Mouse (Mus musculus) neural tube, embryonic 15.5 days (tissue): ENCODE measurements around the gene Rhou. TPM values are rescaled to one million over a fixed set of nuclear protein-coding genes. Genes with fewer than 3 reads are reported as not detected.
"Not testable (repeated sequence)": the region's sequence is repeated elsewhere in the genome, so short reads cannot be mapped to it uniquely, and the experiment has no call there.

Experiments used
- ATAC-seq: fragments of 200-750 bp; cut with Nextera tagmentation; 2 replicates; pipeline ENCODE4 v1.8.0; 2017; ENCODE audit warnings: mild to moderate bottlenecking, moderate TSS enrichment, moderate library complexity; ENCODE audit not compliant: low FRiP score
- H3K27ac ChIP-seq: fragments of 300-500 bp; sonication (generic); replicated peaks from 2 replicates; pipeline ENCODE4 v1.5.1; 2015; ENCODE audit warnings: mild to moderate bottlenecking, inconsistent platforms
- H3K27me3 ChIP-seq: fragments of 300-500 bp; sonication (generic); replicated peaks from 2 replicates; pipeline ENCODE4 v1.6.1; 2015; ENCODE audit warnings: inconsistent platforms
- H3K36me3 ChIP-seq: fragments of 300-500 bp; sonication (generic); 2 replicates; pipeline ENCODE4 v1.6.1; 2015; ENCODE audit warnings: inconsistent platforms
- H3K4me1 ChIP-seq: fragments of 300-500 bp; sonication (generic); 2 replicates; pipeline ENCODE4 v1.6.1; 2015; ENCODE audit warnings: inconsistent platforms
- H3K4me2 ChIP-seq: fragments of 300-500 bp; sonication (generic); 2 replicates; pipeline ENCODE4 v1.6.1; 2015; ENCODE audit warnings: inconsistent platforms, mild to moderate bottlenecking, moderate library complexity
- H3K4me3 ChIP-seq: fragments of 300-500 bp; sonication (generic); replicated peaks from 2 replicates; pipeline ENCODE4 v1.5.1; 2015; ENCODE audit warnings: mild to moderate bottlenecking, inconsistent platforms
- H3K9ac ChIP-seq: fragments of 300-500 bp; sonication (generic); replicated peaks from 2 replicates; pipeline ENCODE4 v1.6.1; 2015; ENCODE audit warnings: mild to moderate bottlenecking, inconsistent platforms
- H3K9me3 ChIP-seq: fragments of 300-500 bp; sonication (generic); replicated peaks from 2 replicates; pipeline ENCODE4 v1.6.1; 2016; ENCODE audit warnings: inconsistent platforms
- WGBS: fragments of 180-500 bp; shearing (Covaris S2); methylation state at CpG from one replicate; pipeline ENCODE4 v1.1.7; 2015; ENCODE audit warnings: mixed read lengths; 5-methylcytosine and 5-hydroxymethylcytosine counted together
- polyA plus RNA-seq: library from polyadenylated mRNA; unstranded; fragments of >200 nt; fragmentation: Nextera tagmentation; extraction: Ambion mirVana; gene quantifications from 2 replicates; pipeline ENCODE4 v1.2.1, GENCODE M21; 2015

Rhou gene
- polyA plus RNA-seq, 1 experiment from 2014 or later, result 12.7 TPM

- Histone ChIP-seq H3K4me1 (peaks cover 24% of the 10 kb centered on the region), H3K27me3 (peaks cover 13% of the 10 kb centered on the region; the same call in 1 of the 2 replicates)
- H3K36me3 ChIP-seq, ATAC-seq, H3K27ac ChIP-seq, H3K9me3 ChIP-seq, H3K4me2 ChIP-seq, H3K9ac ChIP-seq, H3K4me3 ChIP-seq: not testable (repeated sequence)
- 78% methylated on average over 3 of the region's 3 CpGs for WGBS
Observed at GRCm38 (mm10) chr8:123631746-123632145, 22.0 kb upstream of the Rhou start.

DNA sequence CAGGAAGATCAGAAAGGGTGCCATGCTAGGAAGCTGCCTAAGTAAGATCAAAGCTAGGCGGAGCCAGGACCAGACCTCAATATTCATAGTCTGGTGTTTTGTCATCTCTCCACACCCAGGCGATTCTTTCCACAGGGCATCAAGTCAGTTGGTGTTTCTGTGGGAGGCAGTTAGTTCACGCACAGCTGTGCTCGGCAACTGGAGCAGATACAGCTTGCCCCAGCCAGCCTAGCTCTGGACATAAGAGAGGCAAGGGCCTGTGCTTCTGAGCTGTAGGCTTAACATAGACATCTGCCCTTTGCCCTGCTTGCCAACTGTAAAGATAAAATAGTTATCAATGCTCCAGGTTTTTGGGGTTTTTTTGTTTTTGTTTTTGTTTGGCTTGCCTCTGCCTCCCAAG lies 21.5 kb upstream of the Rhou start:
- WGBS, result 79% methylated on average over 4 of the region's 4 CpGs
- H3K9me3 ChIP-seq, result no peaks in the 10 kb centered on the region
- ATAC-seq, result no peak

GRCm38 (mm10) chr8:123633801-123634200 lies 19.9 kb upstream of the Rhou start:
- no peak overlapping the region for H3K27ac ChIP-seq
- H3K9ac ChIP-seq, result no peak overlapping the region
- peaks cover 16% of the 10 kb centered on the region for H3K4me1 ChIP-seq
- ATAC-seq, result no peak
- no peak overlapping the region for H3K4me3 ChIP-seq
- H3K9me3 ChIP-seq, result no peaks in the 10 kb centered on the region
- no peaks in the 10 kb centered on the region for H3K36me3 ChIP-seq
- H3K27me3 ChIP-seq, result peaks cover 6% of the 10 kb centered on the region; the same call in 1 of the 2 replicates
- WGBS, result 70% methylated on average over 7 of the region's 7 CpGs
- H3K4me2 ChIP-seq, result no peak overlapping the region

More for the DNA sequence above, 21.5 kb upstream of the Rhou start:
- H3K4me2 ChIP-seq, result no peak overlapping the region
- H3K36me3 ChIP-seq, result no peaks in the 10 kb centered on the region
- peaks cover 8% of the 10 kb centered on the region; the same call in 1 of the 2 replicates for H3K27me3 ChIP-seq
- no peak overlapping the region for H3K9ac ChIP-seq
- no peak overlapping the region for H3K4me3 ChIP-seq
- H3K27ac ChIP-seq, result no peak overlapping the region
- H3K4me1 ChIP-seq, result peaks cover 24% of the 10 kb centered on the region

GRCm38 (mm10) chr8:123634395-123635131 lies 19.2 kb upstream of the Rhou start:
- WGBS, result 49% methylated on average over 3 of the region's 3 CpGs
- Histone ChIP-seq H3K4me2 (no peak overlapping the region), H3K9me3 (no peaks in the 10 kb centered on the region), H3K4me1 (peaks cover 9% of the 10 kb centered on the region), H3K27ac (no peak overlapping the region), H3K4me3 (no peak overlapping the region), H3K27me3 (peaks cover under 1% of the 10 kb centered on the region; the same call in 1 of the 2 replicates), H3K9ac (no peak overlapping the region), H3K36me3 (no peaks in the 10 kb centered on the region)
- ATAC-seq, result no peak

DNA sequence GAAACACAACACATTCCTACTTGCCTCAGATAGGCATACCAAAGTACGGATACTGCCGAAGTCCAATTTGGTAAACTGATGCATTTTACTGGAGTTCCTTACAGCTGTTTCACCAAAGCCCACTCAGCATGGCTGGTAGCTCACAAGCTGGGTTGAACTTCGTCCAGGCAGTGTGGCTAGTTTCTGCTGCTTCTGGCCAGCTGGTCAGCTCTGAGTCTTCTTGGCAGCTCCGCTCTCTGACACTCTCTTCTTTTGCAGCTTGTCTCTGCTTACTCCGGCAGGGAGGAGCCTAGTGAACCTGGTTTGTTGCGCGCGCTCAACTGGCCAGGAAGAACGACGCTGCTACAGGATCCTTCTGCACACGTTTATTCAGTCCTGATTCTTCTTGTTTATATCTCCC lies 18.1 kb upstream of the Rhou start:
- ATAC-seq, result no peak
- WGBS, result 78% methylated on average over 11 of the region's 11 CpGs
- Histone ChIP-seq H3K4me2 (no peak overlapping the region), H3K36me3 (no peaks in the 10 kb centered on the region), H3K4me3 (no peak overlapping the region), H3K4me1 (peaks cover 3% of the 10 kb centered on the region; the same call in 1 of the 2 replicates), H3K27ac (no peak overlapping the region), H3K9ac (no peak overlapping the region), H3K9me3 (no peaks in the 10 kb centered on the region), H3K27me3 (no peaks in the 10 kb centered on the region; the same call in 1 of the 2 replicates)

DNA sequence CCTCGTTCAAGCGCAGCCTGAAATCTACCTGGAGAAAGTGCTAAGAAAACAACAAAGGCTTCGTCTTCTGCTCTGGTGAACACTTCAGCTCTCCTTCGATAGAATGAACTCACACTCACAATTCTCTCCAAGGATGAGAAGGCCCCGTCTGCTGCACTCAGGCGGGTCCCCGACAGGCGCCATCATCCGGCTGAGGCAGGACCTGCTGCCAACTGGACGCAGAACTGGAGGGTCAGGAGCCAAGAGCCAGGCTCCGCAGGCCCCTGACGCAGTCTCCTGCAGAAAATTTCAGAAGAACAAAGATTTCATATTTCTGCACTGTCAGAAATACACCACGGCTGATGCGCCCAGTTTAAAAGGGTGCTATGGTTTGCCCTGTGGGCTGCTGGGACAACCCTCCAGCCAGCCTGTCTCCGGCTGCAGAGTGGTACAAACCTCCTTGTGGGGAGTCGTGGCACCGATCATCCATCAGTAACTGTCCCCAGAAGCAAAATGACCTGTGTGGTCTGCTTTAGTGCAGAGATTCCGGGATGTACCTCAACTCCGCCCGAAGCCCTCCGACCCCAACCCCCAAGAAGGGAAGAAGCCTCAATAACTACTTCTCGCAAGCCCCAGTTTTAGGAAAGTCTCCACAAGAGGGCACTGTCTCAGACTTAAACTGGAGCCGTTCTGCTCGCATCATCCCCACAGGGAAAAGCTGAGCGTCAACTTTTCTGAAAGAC lies 10.2 kb upstream of the Rhou start:
- no peaks in the 10 kb centered on the region for H3K9me3 ChIP-seq
- no peak overlapping the region for H3K9ac ChIP-seq
- H3K27me3 ChIP-seq, result peaks cover 15% of the 10 kb centered on the region
- H3K4me1 ChIP-seq, result peaks cover 5% of the 10 kb centered on the region
- no peaks in the 10 kb centered on the region for H3K36me3 ChIP-seq
- H3K27ac ChIP-seq, result no peak overlapping the region
- H3K4me3 ChIP-seq, result peak overlapping the region; percentile 16; the same call in 1 of the 2 replicates
- 15% methylated on average over 25 of the region's 25 CpGs for WGBS
- H3K4me2 ChIP-seq, result peak overlapping the region; percentile 50
- ATAC-seq, result no peak

GRCm38 (mm10) chr8:123645229-123645628 lies 8.5 kb upstream of the Rhou start:
- Histone ChIP-seq H3K4me2 (no peak overlapping the region), H3K4me3 (no peak overlapping the region), H3K36me3 (no peaks in the 10 kb centered on the region), H3K9me3 (no peaks in the 10 kb centered on the region), H3K9ac (no peak overlapping the region), H3K27me3 (peaks cover 15% of the 10 kb centered on the region), H3K27ac (no peak overlapping the region), H3K4me1 (peaks cover 5% of the 10 kb centered on the region)
- no peak for ATAC-seq
- 57% methylated on average over 9 of the region's 9 CpGs for WGBS

DNA sequence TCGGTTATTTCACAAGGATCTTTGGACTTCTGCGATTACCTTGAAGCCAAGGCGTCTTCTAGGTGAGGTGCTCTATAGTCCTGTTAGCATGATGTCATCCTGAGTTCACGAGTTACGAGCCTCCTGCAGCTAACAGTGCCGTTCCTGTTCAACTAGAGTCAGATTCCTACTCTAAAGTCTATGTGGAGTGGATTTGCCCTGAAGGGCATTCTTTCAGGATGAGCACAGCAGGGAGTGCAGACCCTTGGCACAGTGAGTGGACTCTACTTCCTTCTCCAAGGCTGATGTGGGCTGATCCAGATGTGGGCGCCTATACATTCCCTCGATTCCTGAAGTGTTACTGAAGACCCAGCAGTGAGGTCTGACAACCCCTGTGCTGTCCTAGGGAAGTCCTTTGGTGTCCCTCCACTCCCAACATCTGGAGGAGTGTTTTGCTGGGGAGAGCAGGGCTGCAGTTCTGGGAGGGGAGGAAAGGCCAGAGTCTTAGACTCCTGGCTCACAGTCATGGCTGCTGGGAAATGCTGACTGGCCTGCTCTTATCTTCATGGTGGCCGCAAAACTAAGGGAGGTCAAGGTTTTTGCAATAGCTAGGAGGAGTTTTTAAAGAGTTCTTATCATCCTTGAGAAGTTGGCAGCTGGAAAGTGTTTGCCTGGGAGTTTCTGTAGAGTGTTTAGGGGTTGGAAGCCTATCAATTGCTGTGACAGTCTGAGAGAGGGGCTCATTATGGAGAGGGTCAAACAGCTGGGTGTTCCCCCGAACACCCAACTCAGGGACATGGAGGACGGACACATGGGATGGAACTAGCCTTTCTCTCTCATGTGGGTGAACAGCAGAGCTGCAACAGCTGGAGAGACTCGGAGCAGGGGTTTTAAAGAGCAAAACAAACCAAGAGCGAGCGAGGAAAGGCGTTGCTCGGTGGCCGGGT lies 5.2 kb upstream of the Rhou start:
- Histone ChIP-seq H3K27ac (no peak overlapping the region), H3K36me3 (no peaks in the 10 kb centered on the region), H3K9ac (no peak overlapping the region), H3K4me3 (no peak overlapping the region), H3K4me1 (peaks cover 7% of the 10 kb centered on the region), H3K27me3 (peaks cover 8% of the 10 kb centered on the region; the same call in 1 of the 2 replicates), H3K9me3 (no peaks in the 10 kb centered on the region), H3K4me2 (no peak overlapping the region)
- WGBS, result 84% methylated on average over 17 of the region's 17 CpGs
- ATAC-seq, result no peak

- ATAC-seq, result no peak
- 92% methylated on average over 12 of the region's 12 CpGs for WGBS
- Histone ChIP-seq H3K4me2 (no peak overlapping the region), H3K36me3 (no peaks in the 10 kb centered on the region), H3K4me3 (no peak overlapping the region), H3K9ac (no peak overlapping the region), H3K27ac (no peak overlapping the region), H3K27me3 (0 out of 2 replicates have a peak, but pooled peaks cover 7% of the 10 kb centered on the region), H3K4me1 (peaks cover 5% of the 10 kb centered on the region; the same call in 1 of the 2 replicates), H3K9me3 (no peaks in the 10 kb centered on the region)
Observed at GRCm38 (mm10) chr8:123649483-123649882, 4.2 kb upstream of the Rhou start.

- Histone ChIP-seq H3K27me3 (0 out of 2 replicates have a peak, but pooled peaks cover 3% of the 10 kb centered on the region), H3K4me2 (no peak overlapping the region), H3K4me1 (peaks cover 21% of the 10 kb centered on the region), H3K4me3 (no peak overlapping the region), H3K27ac (no peak overlapping the region), H3K9me3 (no peaks in the 10 kb centered on the region), H3K36me3 (peaks cover 7% of the 10 kb centered on the region; the same call in 1 of the 2 replicates), H3K9ac (no peak overlapping the region)
- ATAC-seq, result no peak
- 88% methylated on average over 5 of the region's 5 CpGs for WGBS
Observed at GRCm38 (mm10) chr8:123651390-123652098, 2.2 kb upstream of the Rhou start.
